Mouse (Mus musculus) ZHBTc4 (cell line): ENCODE measurements around the gene Gpank1.
"Not testable (repeated sequence)": the region's sequence is repeated elsewhere in the genome, so short reads cannot be mapped to it uniquely, and the experiment has no call there.

Experiments used
- DNase-seq: peaks from one replicate; pipeline ENCODE4 v3.0.0-alpha.2; 2011; ENCODE audit warnings: low read depth, low spot score

Gene Gpank1

GRCm38 (mm10) chr17:35097164-35097655 lies 24.0 kb upstream of the Gpank1 start:
- DNase-seq: peak; percentile 23

GRCm38 (mm10) chr17:35100196-35100765 lies 21.0 kb upstream of the Gpank1 start:
- no peak for DNase-seq

- no peak for DNase-seq
Observed at GRCm38 (mm10) chr17:35101161-35101560, 20.1 kb upstream of the Gpank1 start.

- DNase-seq: no peak
Observed at GRCm38 (mm10) chr17:35102299-35102698, 19.0 kb upstream of the Gpank1 start.

GRCm38 (mm10) chr17:35103221-35103690 lies 18.0 kb upstream of the Gpank1 start:
- DNase-seq: no peak

- DNase-seq: no peak
Observed at GRCm38 (mm10) chr17:35104079-35104478, 17.2 kb upstream of the Gpank1 start.

- DNase-seq: no peak
Observed at GRCm38 (mm10) chr17:35104754-35105153, 16.5 kb upstream of the Gpank1 start.

- peak; percentile 50 for DNase-seq
Observed at GRCm38 (mm10) chr17:35105740-35106389, 15.4 kb upstream of the Gpank1 start.

- no peak for DNase-seq
Observed at GRCm38 (mm10) chr17:35106522-35106921, 14.7 kb upstream of the Gpank1 start.

- DNase-seq: no peak
Observed at GRCm38 (mm10) chr17:35108097-35108496, 13.2 kb upstream of the Gpank1 start, which contains the start of gene Ly6g5c. TSS of gene Ly6g5c (plus strand) at chr17:35108279.

- DNase-seq: no peak
Observed at GRCm38 (mm10) chr17:35111774-35112173, 9.5 kb upstream of the Gpank1 start.

- DNase-seq: no peak
Observed at GRCm38 (mm10) chr17:35115046-35116019, 5.9 kb upstream of the Gpank1 start, which contains the start of gene Ly6g5b. TSS of gene Ly6g5b (minus strand) at chr17:35115428.

- DNase-seq: peak; percentile 40
Observed at GRCm38 (mm10) chr17:35120745-35121142, 511 bp upstream of the Gpank1 start.

- peak; percentile 65 for DNase-seq
Observed at GRCm38 (mm10) chr17:35121871-35122303, 632 bp downstream of the Gpank1 start, which contains the start of gene Csnk2b. TSS of gene Csnk2b (minus strand) at chr17:35122053.

- DNase-seq: not testable (repeated sequence)
Observed at GRCm38 (mm10) chr17:35123287-35123686, 2.0 kb downstream of the Gpank1 start.

- not testable (repeated sequence) for DNase-seq
Observed at GRCm38 (mm10) chr17:35124261-35124896, 3.1 kb downstream of the Gpank1 start.

- no peak for DNase-seq
Observed at GRCm38 (mm10) chr17:35125081-35125480, 3.8 kb downstream of the Gpank1 start.

- DNase-seq: no peak
Observed at GRCm38 (mm10) chr17:35125578-35125977, 4.3 kb downstream of the Gpank1 start.

- DNase-seq: peak; percentile 51
Observed at GRCm38 (mm10) chr17:35126206-35126611, 5.0 kb downstream of the Gpank1 start, which contains the start of gene D17H6S53E. TSS of gene D17H6S53E (plus strand) at chr17:35126373.

- no peak for DNase-seq
Observed at GRCm38 (mm10) chr17:35127017-35127416, 5.8 kb downstream of the Gpank1 start.

GRCm38 (mm10) chr17:35128996-35129395 lies 7.7 kb downstream of the Gpank1 start:
- no peak for DNase-seq
